Comparison of ENCODE assay signal across 11 mouse cellular contexts in genomic region chr8:116120067-116120466, GRCm38 (mm10).
"Had no signal": no experiment of that assay in that cellular context is flagged by ENCODE, and none has a peak within 500 bp of the region (broad histone marks: within the 10 kb centered on the region; RNA-seq: fewer than 3 reads in every experiment).

No protein-coding gene starts in this region.

- DNase-seq: kidney, postnatal 25 days; lung, adult 18-20 months; retina, postnatal 1 day; right cerebral cortex, postnatal 4 days; thymus, postnatal 4 days had no signal

- H3K9me3 ChIP-seq: midbrain, embryonic 12.5 days; neural tube, embryonic 13.5 days; stomach, embryonic 15.5 days had no signal

- H3K4me3 ChIP-seq: left cerebral cortex, adult 2 months; midbrain, embryonic 12.5 days; neural tube, embryonic 13.5 days; stomach, embryonic 15.5 days had no signal

- H3K9ac ChIP-seq: liver, embryonic 14.5 days; midbrain, embryonic 12.5 days; neural tube, embryonic 13.5 days; stomach, embryonic 15.5 days had no signal

- H3K27ac ChIP-seq: left cerebral cortex, adult 2 months; liver, embryonic 14.5 days; midbrain, embryonic 12.5 days; neural tube, embryonic 13.5 days; stomach, embryonic 15.5 days had no signal

- ATAC-seq: midbrain, embryonic 16.5 days had no signal

- H3K36me3 ChIP-seq: midbrain, embryonic 12.5 days; neural tube, embryonic 13.5 days; stomach, embryonic 15.5 days had no signal

- H3K4me2 ChIP-seq: midbrain, embryonic 12.5 days; neural tube, embryonic 13.5 days; stomach, embryonic 15.5 days had no signal

- H3K27me3 ChIP-seq: neural tube, embryonic 13.5 days; stomach, embryonic 15.5 days had no signal
